Mouse (Mus musculus): Measurements from ENCODE around the gene Nxpe3.

- TF ChIP-seq USF1 (IDR thresholded peaks at IDR 0.05; ENCODE audit: low read depth) (no peak), CTCF (IDR thresholded peaks at IDR 0.05; ENCODE audit: control insufficient read depth, insufficient read depth, insufficient read length) (no peak), MAX (IDR thresholded peaks at IDR 0.05) (no peak), MYOD1 (IDR thresholded peaks at IDR 0.05; ENCODE audit: control insufficient read depth, insufficient read length, low read depth) (no peak), CEBPB (IDR thresholded peaks at IDR 0.05; ENCODE audit: low read depth) (no peak), FOSL1 (IDR thresholded peaks at IDR 0.05; ENCODE audit: insufficient read depth, low read length, poor library complexity, severe bottlenecking) (no peak), MYOG (IDR thresholded peaks at IDR 0.05; ENCODE audit: control insufficient read depth, extremely low read depth, insufficient read length) (no peak)
Measured at GRCm38 (mm10) chr16:55884246-55884645, 10.8 kb downstream of the Nxpe3 start.
